Mouse (Mus musculus) liver, embryonic 14.5 days (tissue): ENCODE data around the gene C1galt1c1. TPM values are rescaled to one million over a fixed set of nuclear protein-coding genes. Genes with fewer than 3 reads are reported as not detected.

Experiments
- ATAC-seq: fragments of 200-750 bp; cut with Nextera tagmentation; 2 replicates; pipeline ENCODE4 v1.8.0; 2017; ENCODE audit warnings: moderate number of reproducible peaks, mild to moderate bottlenecking, moderate library complexity; ENCODE audit not compliant: insufficient read depth
- DNase-seq, 3 experiments: peaks; one replicate each; pipeline ENCODE4 v3.0.0-alpha.2; 2012 to 2013; ENCODE audit warnings: low read depth in 3 of 3, low spot score in 3 of 3
- H3K27ac ChIP-seq: fragments of 300-500 bp; sonication (generic); 2 replicates; pipeline ENCODE4 v1.5.1; 2014; ENCODE audit warnings: moderate library complexity, mild to moderate bottlenecking, control low read depth, inconsistent platforms
- H3K27me3 ChIP-seq: fragments of 300-500 bp; sonication (generic); 2 replicates; pipeline ENCODE4 v1.6.1; 2014; ENCODE audit warnings: mild to moderate bottlenecking, low read length, moderate library complexity; ENCODE audit not compliant: control insufficient read depth, insufficient read depth
- H3K36me3 ChIP-seq: fragments of 300-500 bp; sonication (generic); replicated peaks from 2 replicates; pipeline ENCODE4 v1.6.1; 2014; ENCODE audit warnings: low read depth; ENCODE audit not compliant: control insufficient read depth, insufficient read depth
- H3K4me1 ChIP-seq, 2 experiments: fragments of 200-500 bp in 1 of 2; fragments of 300-500 bp in 1 of 2; sonication (generic) in 1 of 2; replicated peaks; 2 replicates each; pipeline ENCODE4 v1.6.1; 2012 to 2014; ENCODE audit warnings: antibody characterized with exemption in 1 of 2, inconsistent platforms in 1 of 2, low read length in 1 of 2; ENCODE audit not compliant: control insufficient read depth in 2 of 2, insufficient read depth in 2 of 2
- H3K4me2 ChIP-seq: fragments of 300-500 bp; sonication (generic); 2 replicates; pipeline ENCODE4 v1.6.1; 2014; ENCODE audit warnings: low read depth, mild to moderate bottlenecking, control low read depth, moderate library complexity
- H3K4me3 ChIP-seq, 2 experiments: fragments of 200-500 bp in 1 of 2; fragments of 300-500 bp in 1 of 2; sonication (generic) in 1 of 2; 2 replicates each; pipeline ENCODE4 v1.5.1; 2012 to 2014; ENCODE audit warnings: low read depth in 2 of 2, low read length in 2 of 2, mild to moderate bottlenecking in 2 of 2, control low read depth in 1 of 2, inconsistent platforms in 1 of 2, moderate library complexity in 1 of 2; ENCODE audit not compliant: insufficient read depth in 1 of 2
- H3K9ac ChIP-seq: fragments of 300-500 bp; sonication (generic); replicated peaks from 2 replicates; pipeline ENCODE4 v1.6.1; 2014; ENCODE audit warnings: mild to moderate bottlenecking, control low read depth, moderate library complexity
- H3K9me3 ChIP-seq: fragments of 300-500 bp; sonication (generic); 2 replicates; pipeline ENCODE4 v1.6.1; 2016; ENCODE audit warnings: low read length, mixed read lengths; ENCODE audit not compliant: control insufficient read depth
- CTCF ChIP-seq: IDR thresholded peaks from 2 replicates; pipeline ENCODE4 v1.5.1; 2016; ENCODE audit warnings: antibody characterized with exemption, low read depth, control low read depth
- EP300 ChIP-seq: IDR thresholded peaks from 2 replicates; pipeline ENCODE4 v1.6.1; 2016; ENCODE audit warnings: antibody characterized with exemption, low read depth
- WGBS: fragments of 180-500 bp; shearing (Covaris S2); extraction: QIAGEN DNeasy Blood & Tissue Kit; methylation state at CpG from one replicate; pipeline ENCODE4 v1.1.7; 2014; ENCODE audit not compliant: insufficient replicate concordance; 5-methylcytosine and 5-hydroxymethylcytosine counted together
- polyA plus RNA-seq, 2 experiments: library from polyadenylated mRNA; depleted of rRNA in 1 of 2; stranded (reverse) in 1 of 2; unstranded in 1 of 2; fragments of >200 nt; fragmentation: Nextera tagmentation in 1 of 2; extraction: Ambion mirVana in 1 of 2; gene quantifications; 2 replicates each; pipeline versions ENCODE4 v1.2.1 to v1.2.3; 2012 to 2014

The C1galt1c1 gene
- polyA plus RNA-seq, 2 experiments = 8.6 to 16.9 TPM

- Histone ChIP-seq H3K9ac (no peak overlapping the region), H3K4me1 (no peaks in the 10 kb centered on the region), H3K9me3 (no peaks in the 10 kb centered on the region), H3K4me3 (no peak overlapping the region), H3K27ac (no peak overlapping the region), H3K27me3 (no peaks in the 10 kb centered on the region), H3K4me2 (no peak overlapping the region), H3K36me3 (no peaks in the 10 kb centered on the region)
- DNase-seq (no peak), ATAC-seq (no peak)
- no peak for TF ChIP-seq EP300
- no peak for TF ChIP-seq CTCF
- 26% methylated on average over 4 of the region's 4 CpGs for WGBS
Observed at GRCm38 (mm10) chrX:38641435-38641834, 6.5 kb upstream of the C1galt1c1 start.

- no peaks in the 10 kb centered on the region for H3K27me3 ChIP-seq
- peak overlapping the region; percentile 66 for H3K4me2 ChIP-seq
- H3K9ac ChIP-seq = peak overlapping the region; percentile 53
- H3K36me3 ChIP-seq = no peaks in the 10 kb centered on the region
- no peak for TF ChIP-seq CTCF
- no peak for TF ChIP-seq EP300
- ATAC-seq = no peak
- no peak overlapping the region for H3K27ac ChIP-seq
- no peaks in the 10 kb centered on the region for H3K9me3 ChIP-seq
- peak overlapping the region; percentile 55 to 66 for H3K4me3 ChIP-seq
- peaks cover 0 to 4% of the 10 kb centered on the region in 2 experiments; a peak in 2 of 4 replicates for H3K4me1 ChIP-seq
- DNase-seq = no peak
Observed at GRCm38 (mm10) chrX:38635638-38635931, 698 bp upstream of the C1galt1c1 start.

GRCm38 (mm10) chrX:38600995-38601369, 33.9 kb downstream of the C1galt1c1 start:
- Histone ChIP-seq H3K9ac (peak overlapping the region; percentile 59), H3K36me3 (no peaks in the 10 kb centered on the region), H3K4me2 (peak overlapping the region; percentile 68), H3K27ac (no peak overlapping the region), H3K4me1 (no peaks in the 10 kb centered on the region), H3K27me3 (no peaks in the 10 kb centered on the region), H3K9me3 (no peaks in the 10 kb centered on the region), H3K4me3 (peak overlapping the region; percentile 62 to 87)
- 11% methylated on average over 3 of the region's 3 CpGs for WGBS
- no peak for TF ChIP-seq CTCF
- TF ChIP-seq EP300 = no peak
- DNase-seq (no peak), ATAC-seq (peak; percentile 41; the same call in 1 of the 2 replicates)

GRCm38 (mm10) chrX:38600177-38600994, 34.5 kb downstream of the C1galt1c1 start, which contains the start of gene Mcts1:
Mcts1 (plus strand) TSS chrX:38600578.
- peak within 1 kb of the TSS; percentile 68 for H3K4me2 ChIP-seq
- H3K4me3 ChIP-seq = peak within 1 kb of the TSS; percentile 62 to 87
- no peaks in the 10 kb centered on the region for H3K36me3 ChIP-seq
- TF ChIP-seq CTCF (no peak), EP300 (no peak)
- ATAC-seq = peak; percentile 82
- no peaks in the 10 kb centered on the region for H3K27me3 ChIP-seq
- no peak within 1 kb of the TSS for H3K27ac ChIP-seq
- 7% methylated on average over 26 of the region's 26 CpGs for WGBS
- H3K4me1 ChIP-seq = no peaks in the 10 kb centered on the region
- peak; percentile 61 to 66 (median 63) for DNase-seq
- H3K9me3 ChIP-seq = no peaks in the 10 kb centered on the region
- peak within 1 kb of the TSS; percentile 59 for H3K9ac ChIP-seq

GRCm38 (mm10) chrX:38593180-38593889, 41.6 kb downstream of the C1galt1c1 start:
- H3K4me2 ChIP-seq = no peak overlapping the region; the same call in 1 of the 2 replicates
- peak overlapping the region; percentile 31 for H3K27ac ChIP-seq
- TF ChIP-seq CTCF (no peak), EP300 (peak; percentile 63; the same call in 1 of the 2 replicates)
- H3K9me3 ChIP-seq = no peaks in the 10 kb centered on the region
- peaks cover 5 to 28% of the 10 kb centered on the region in 2 experiments; a peak in 3 of 4 replicates for H3K4me1 ChIP-seq
- no peaks in the 10 kb centered on the region for H3K36me3 ChIP-seq
- 27% methylated on average over 5 of the region's 5 CpGs for WGBS
- H3K4me3 ChIP-seq = no peak overlapping the region
- peak in 2 of 3 experiments; percentile 35 to 38 for DNase-seq
- H3K9ac ChIP-seq = no peak overlapping the region
- ATAC-seq = peak; percentile 74
- no peaks in the 10 kb centered on the region for H3K27me3 ChIP-seq
